Mouse (Mus musculus) stomach, postnatal 0 days (tissue): ENCODE measurements around the gene Lrrc61. TPM values are rescaled to one million over a fixed set of nuclear protein-coding genes. Genes with fewer than 3 reads are reported as not detected.
A peak's percentile ranks its signal among the peaks of the same experiment; 100 is the strongest.

Source experiments
- ATAC-seq: fragments of 200-750 bp; cut with Nextera tagmentation; 2 replicates; pipeline ENCODE4 v1.8.0; 2017; ENCODE audit not compliant: low FRiP score, low TSS enrichment
- DNase-seq: peaks from one replicate; pipeline ENCODE4 v3.0.0-alpha.2; 2016; ENCODE audit warnings: low spot score
- H3K27ac ChIP-seq: fragments of 300-500 bp; sonication (generic); replicated peaks from 2 replicates; pipeline ENCODE4 v1.5.1; 2014; ENCODE audit warnings: mild to moderate bottlenecking, control low read depth
- H3K27me3 ChIP-seq: fragments of 300-500 bp; sonication (generic); 2 replicates; pipeline ENCODE4 v1.6.1; 2014; ENCODE audit warnings: low read length; ENCODE audit not compliant: control insufficient read depth, insufficient read depth
- H3K36me3 ChIP-seq: fragments of 300-500 bp; sonication (generic); 2 replicates; pipeline ENCODE4 v1.6.1; 2014; ENCODE audit warnings: low read length, mixed read lengths; ENCODE audit not compliant: control insufficient read depth, insufficient read depth
- H3K4me1 ChIP-seq: fragments of 300-500 bp; sonication (generic); replicated peaks from 2 replicates; pipeline ENCODE4 v1.6.1; 2014; ENCODE audit warnings: antibody characterized with exemption; ENCODE audit not compliant: control insufficient read depth, insufficient read depth
- H3K4me2 ChIP-seq: fragments of 300-500 bp; sonication (generic); replicated peaks from 2 replicates; pipeline ENCODE4 v1.6.1; 2014; ENCODE audit warnings: low read depth, mild to moderate bottlenecking, control low read depth, moderate library complexity
- H3K4me3 ChIP-seq: fragments of 300-500 bp; sonication (generic); 2 replicates; pipeline ENCODE4 v1.5.1; 2014; ENCODE audit warnings: low read depth, low read length, control low read depth
- H3K9ac ChIP-seq: fragments of 300-500 bp; sonication (generic); 2 replicates; pipeline ENCODE4 v1.6.1; 2014; ENCODE audit warnings: mild to moderate bottlenecking, low read length, control low read depth, mixed read lengths
- H3K9me3 ChIP-seq: fragments of 300-500 bp; sonication (generic); 2 replicates; pipeline ENCODE4 v1.6.1; 2016; ENCODE audit warnings: low read length; ENCODE audit not compliant: control insufficient read depth
- CTCF ChIP-seq: IDR thresholded peaks from 2 replicates; pipeline ENCODE4 v1.5.1; 2016; ENCODE audit warnings: antibody characterized with exemption, low read depth, mild to moderate bottlenecking, moderate library complexity
- EP300 ChIP-seq: optimal IDR thresholded peaks from 2 replicates; pipeline ENCODE3; 2016; ENCODE audit warnings: antibody characterized with exemption
- WGBS: fragments of 180-500 bp; shearing (Covaris S2); extraction: QIAGEN DNeasy Blood & Tissue Kit; methylation state at CpG from one replicate; pipeline ENCODE4 v1.1.7; 2014; 5-methylcytosine and 5-hydroxymethylcytosine counted together
- polyA plus RNA-seq: library from polyadenylated mRNA; unstranded; fragments of >200 nt; fragmentation: Nextera tagmentation; extraction: Ambion mirVana; gene quantifications from 2 replicates; pipeline ENCODE4 v1.2.1, GENCODE M21; 2015

Gene Lrrc61
- polyA plus RNA-seq, 1 experiment from 2014 or later = 3.9 TPM

DNA sequence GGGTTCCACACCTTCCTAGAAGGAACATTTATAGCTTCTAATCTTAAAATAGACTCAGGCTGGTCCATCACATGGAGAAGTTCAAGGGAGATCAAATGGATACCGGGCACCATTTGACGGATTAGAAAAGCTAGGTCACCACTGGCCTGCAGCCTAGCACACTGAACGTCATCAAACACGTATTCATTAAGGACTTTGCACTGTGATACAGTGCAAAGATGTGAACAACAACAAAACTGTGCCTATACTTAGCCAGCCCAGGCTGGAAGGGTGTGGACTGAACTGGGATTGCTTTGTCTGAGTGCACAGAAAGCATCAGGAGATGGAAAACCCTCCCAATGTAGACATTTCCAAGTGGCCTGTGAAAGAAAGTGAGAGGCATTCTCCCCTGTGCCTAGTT is 777 bp upstream of the Lrrc61 start:
- peak overlapping the region; percentile 45; the same call in 1 of the 2 replicates for H3K4me3 ChIP-seq
- 72% methylated on average over 4 of the region's 4 CpGs for WGBS

DNA sequence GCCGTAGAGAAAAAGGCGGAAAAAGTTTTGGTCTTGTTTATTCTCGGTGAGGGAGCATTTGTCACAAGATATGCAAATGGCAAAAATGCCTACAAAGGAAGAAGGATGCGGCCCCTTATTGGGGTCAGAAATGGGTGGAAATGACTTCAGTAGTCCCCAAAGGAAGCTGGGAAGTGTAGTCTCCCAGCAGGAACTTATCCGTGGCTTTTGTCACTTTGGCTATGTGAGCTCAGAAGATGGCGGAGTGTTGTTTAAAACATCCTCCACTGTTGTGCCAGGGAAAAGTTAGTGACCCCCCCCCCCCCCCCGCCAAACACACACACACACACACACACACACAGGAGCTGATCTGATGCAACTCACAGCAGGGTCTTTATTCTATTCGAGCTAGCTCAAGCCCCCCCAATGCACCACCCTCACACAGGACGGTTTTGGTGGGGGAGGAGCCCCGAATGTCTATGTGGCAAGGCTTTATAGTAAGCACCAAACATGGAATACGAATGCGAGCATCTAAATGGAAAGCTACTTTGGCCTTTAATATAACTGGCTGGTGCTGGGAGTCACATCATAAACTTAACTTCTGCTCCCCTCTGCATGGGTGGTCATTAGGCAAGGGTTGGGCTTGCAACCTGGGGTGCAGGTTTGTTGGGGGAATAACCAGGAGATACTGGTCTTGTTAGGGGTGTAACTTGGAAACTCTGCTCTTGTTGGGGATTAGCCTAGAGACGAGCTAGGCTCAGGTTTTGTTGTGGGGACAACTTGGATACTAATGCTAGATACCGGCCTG is 701 bp downstream of the Lrrc61 start:
- peak overlapping the region; percentile 69 for H3K9ac ChIP-seq
- no peaks in the 10 kb centered on the region for H3K27me3 ChIP-seq
- peak; percentile 57 for DNase-seq
- H3K4me3 ChIP-seq = peak overlapping the region; percentile 45
- WGBS = 21% methylated on average over 13 of the region's 14 CpGs
- no peaks in the 10 kb centered on the region for H3K9me3 ChIP-seq
- peak overlapping the region; percentile 57 for H3K4me2 ChIP-seq
- no peak for TF ChIP-seq CTCF
- no peak for TF ChIP-seq EP300
- H3K4me1 ChIP-seq = no peaks in the 10 kb centered on the region
- H3K27ac ChIP-seq = peak overlapping the region; percentile 91
- peak; percentile 82 for ATAC-seq
- H3K36me3 ChIP-seq = no peaks in the 10 kb centered on the region

More for the DNA sequence above, 777 bp upstream of the Lrrc61 start:
- DNase-seq (peak; percentile 30), ATAC-seq (peak; percentile 77)
- Histone ChIP-seq H3K9ac (peak overlapping the region; percentile 69; the same call in 1 of the 2 replicates), H3K36me3 (no peaks in the 10 kb centered on the region), H3K27ac (peak overlapping the region; percentile 91), H3K9me3 (no peaks in the 10 kb centered on the region), H3K4me2 (peak overlapping the region; percentile 57; the same call in 1 of the 2 replicates), H3K27me3 (no peaks in the 10 kb centered on the region), H3K4me1 (no peaks in the 10 kb centered on the region)
- no peak for TF ChIP-seq EP300
- no peak for TF ChIP-seq CTCF

DNA sequence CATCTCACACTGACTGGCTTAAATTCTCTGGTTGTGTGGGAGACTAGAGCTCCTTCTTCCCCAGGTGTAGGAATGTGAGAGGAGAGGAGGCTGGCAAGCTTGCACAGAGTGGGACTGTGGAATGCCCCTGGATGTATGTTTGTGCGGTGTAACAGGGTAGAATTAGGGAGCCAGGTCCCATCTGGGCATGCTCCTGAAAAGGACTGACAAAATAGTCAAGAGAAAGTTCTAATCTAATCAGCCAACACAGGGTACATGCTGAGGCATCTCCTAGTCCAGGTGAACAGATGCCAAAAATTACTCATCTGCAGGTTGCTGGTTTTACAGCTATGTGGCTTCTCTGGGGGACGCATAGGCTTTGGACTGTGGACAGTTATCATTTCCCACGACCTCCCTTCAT is 1.4 kb downstream of the Lrrc61 start:
- DNase-seq (no peak), ATAC-seq (no peak)
- Histone ChIP-seq H3K4me1 (no peaks in the 10 kb centered on the region), H3K27me3 (no peaks in the 10 kb centered on the region), H3K4me2 (no peak overlapping the region), H3K4me3 (no peak overlapping the region), H3K9ac (no peak overlapping the region), H3K9me3 (no peaks in the 10 kb centered on the region), H3K36me3 (no peaks in the 10 kb centered on the region), H3K27ac (peak overlapping the region; percentile 91)
- WGBS = 78% methylated on average over 3 of the region's 3 CpGs
- no peak for TF ChIP-seq EP300
- TF ChIP-seq CTCF = no peak

DNA sequence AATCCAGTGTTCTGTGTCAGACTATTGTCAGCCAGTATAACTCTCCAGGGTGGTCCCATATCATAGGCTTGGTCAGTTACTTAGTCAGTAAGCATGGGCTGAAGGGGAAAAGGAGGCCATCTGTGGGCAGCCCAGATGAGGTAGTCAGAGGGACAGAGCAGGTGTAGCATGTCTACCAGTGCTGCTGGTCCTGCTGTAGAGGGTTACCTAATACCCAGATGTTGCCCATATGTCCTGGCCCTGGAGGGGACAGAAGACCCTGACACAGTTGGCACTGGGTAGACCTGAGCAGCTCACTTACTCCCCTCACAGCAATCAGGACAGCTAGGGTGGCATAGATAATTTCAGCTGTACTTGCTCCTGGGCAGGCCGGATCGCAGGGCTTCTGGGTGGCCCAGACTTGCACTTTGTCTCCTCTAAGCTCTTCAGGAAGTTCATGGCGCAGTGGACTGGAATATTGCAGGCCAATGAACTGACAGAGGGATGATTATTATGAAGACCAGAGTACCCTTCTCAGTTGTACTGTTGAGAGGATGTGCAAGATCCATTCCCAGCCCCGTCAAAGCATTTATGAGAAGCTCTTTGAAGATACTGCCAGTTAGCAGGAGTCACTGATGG is 11.2 kb downstream of the Lrrc61 start:
- TF ChIP-seq CTCF (no peak), EP300 (no peak)
- 0 out of 2 replicates have a peak, but pooled peaks cover 3% of the 10 kb centered on the region for H3K4me1 ChIP-seq
- 66% methylated on average over 4 of the region's 4 CpGs for WGBS
- DNase-seq (no peak), ATAC-seq (peak; percentile 17; the same call in 1 of the 2 replicates)
- peaks cover 2% of the 10 kb centered on the region; the same call in 1 of the 2 replicates for H3K36me3 ChIP-seq
- no peak overlapping the region for H3K27ac ChIP-seq
- H3K27me3 ChIP-seq = no peaks in the 10 kb centered on the region
- no peak overlapping the region for H3K4me3 ChIP-seq
- H3K4me2 ChIP-seq = no peak overlapping the region
- no peak overlapping the region for H3K9ac ChIP-seq
- no peaks in the 10 kb centered on the region for H3K9me3 ChIP-seq

DNA sequence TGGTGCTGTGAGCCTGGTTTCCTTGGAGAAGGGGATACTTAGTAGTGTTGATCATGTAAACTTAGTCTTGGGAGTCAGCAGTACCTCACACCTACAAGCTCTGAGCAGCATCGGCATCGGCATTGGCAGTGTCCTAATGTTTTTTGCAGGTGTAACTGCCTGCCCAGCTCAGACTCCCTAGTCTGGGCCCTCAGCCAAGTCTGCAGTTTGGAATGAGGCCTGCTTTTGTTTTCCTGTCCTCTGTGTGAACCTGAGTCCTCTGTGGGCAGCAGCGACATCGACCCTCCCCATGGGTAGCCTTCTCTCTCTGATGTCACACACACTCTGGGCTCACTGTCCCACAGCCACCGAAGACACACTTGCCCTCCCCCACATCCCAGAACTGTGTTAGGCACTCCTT is 11.7 kb downstream of the Lrrc61 start:
- ATAC-seq (peak; percentile 39; the same call in 1 of the 2 replicates), DNase-seq (peak; percentile 50)
- no peak overlapping the region for H3K4me2 ChIP-seq
- H3K9me3 ChIP-seq = no peaks in the 10 kb centered on the region
- TF ChIP-seq EP300 (no peak), CTCF (no peak)
- 0 out of 2 replicates have a peak, but pooled peaks cover 3% of the 10 kb centered on the region for H3K4me1 ChIP-seq
- 20% methylated on average over 5 of the region's 5 CpGs for WGBS
- no peaks in the 10 kb centered on the region for H3K27me3 ChIP-seq
- H3K27ac ChIP-seq = no peak overlapping the region
- H3K36me3 ChIP-seq = peaks cover 2% of the 10 kb centered on the region; the same call in 1 of the 2 replicates
- no peak overlapping the region for H3K9ac ChIP-seq
- H3K4me3 ChIP-seq = no peak overlapping the region
